Mouse (Mus musculus): ENCODE measurements around the gene Tnnc2. TPM values are rescaled to one million over a fixed set of nuclear protein-coding genes. Genes with fewer than 3 reads are reported as not detected.

Gene Tnnc2
- total RNA-seq, 2 experiments from 2014 or later: not detected

DNA sequence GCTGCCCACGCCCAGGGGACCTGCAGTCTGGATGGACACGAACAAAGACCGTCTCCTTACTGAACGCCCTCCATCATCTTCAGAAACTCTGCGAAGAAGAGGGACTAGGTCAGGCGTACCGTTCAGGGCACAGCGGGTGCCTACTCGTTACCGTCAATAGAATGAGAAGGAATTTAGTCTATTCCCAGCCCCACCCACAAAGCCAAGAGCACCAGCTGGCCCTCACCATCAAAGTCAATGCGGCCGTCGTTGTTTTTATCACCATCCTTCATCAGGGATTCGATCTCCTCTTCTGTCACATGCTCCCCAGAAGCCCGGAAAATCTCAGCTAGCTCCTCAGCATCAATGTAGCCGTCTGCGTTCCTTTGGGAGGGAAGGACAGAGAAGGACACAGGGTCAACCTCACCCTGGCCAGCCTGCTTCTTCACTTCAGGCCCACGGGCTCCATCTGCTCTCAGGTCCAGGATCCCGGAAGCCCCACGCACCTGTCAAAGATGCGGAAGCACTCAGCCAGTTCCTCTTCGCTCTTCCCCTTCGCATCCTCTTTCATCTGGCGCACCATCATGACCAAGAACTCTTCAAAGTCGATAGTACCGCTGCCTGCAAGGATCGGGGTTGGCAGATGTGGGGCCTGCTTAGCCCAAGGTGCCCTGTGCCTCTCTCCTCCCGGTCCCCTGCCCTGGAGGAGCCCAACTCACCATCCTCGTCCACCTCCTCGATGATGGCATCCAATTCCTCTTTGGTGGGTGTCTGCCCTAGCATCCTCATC lies 2.3 kb downstream of the Tnnc2 start:
- intact Hi-C loops (cut with DNase I): no loop called here
- no peak for DNase-seq

- no peak for DNase-seq
- intact Hi-C loops (cut with DNase I): no loop called here
Measured at GRCm38 (mm10) chr2:164776801-164777200, 3.0 kb downstream of the Tnnc2 start.

GRCm38 (mm10) chr2:164776130-164776529 lies 3.6 kb downstream of the Tnnc2 start:
- intact Hi-C loops (cut with DNase I): no loop called here

DNA sequence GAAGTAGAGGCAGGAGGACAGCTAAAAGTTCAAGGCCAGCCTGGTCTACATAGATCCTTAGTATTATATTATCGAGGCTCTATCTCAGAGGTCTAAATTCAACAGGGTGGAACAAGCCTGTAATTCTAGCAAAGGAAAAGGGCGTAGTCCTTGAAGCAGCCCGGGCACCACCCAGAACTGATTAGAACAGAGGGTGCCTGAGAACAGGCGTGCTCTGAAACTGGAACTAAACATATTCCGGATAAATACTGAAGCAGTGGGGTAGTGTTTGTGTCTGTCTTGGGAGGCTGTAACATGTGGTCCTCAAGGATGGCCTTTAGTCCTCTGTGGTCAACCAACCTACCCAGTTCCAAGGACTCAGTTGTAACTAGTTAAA lies 5.8 kb downstream of the Tnnc2 start:
- no peak for DNase-seq
- intact Hi-C loops (cut with DNase I): no loop called here

More at GRCm38 (mm10) chr2:164776130-164776529, 3.6 kb downstream of the Tnnc2 start:
- no peak for DNase-seq

GRCm38 (mm10) chr2:164773229-164773988 lies 6.4 kb downstream of the Tnnc2 start:
- intact Hi-C loops (cut with DNase I): no loop called here
- DNase-seq: no peak

DNA sequence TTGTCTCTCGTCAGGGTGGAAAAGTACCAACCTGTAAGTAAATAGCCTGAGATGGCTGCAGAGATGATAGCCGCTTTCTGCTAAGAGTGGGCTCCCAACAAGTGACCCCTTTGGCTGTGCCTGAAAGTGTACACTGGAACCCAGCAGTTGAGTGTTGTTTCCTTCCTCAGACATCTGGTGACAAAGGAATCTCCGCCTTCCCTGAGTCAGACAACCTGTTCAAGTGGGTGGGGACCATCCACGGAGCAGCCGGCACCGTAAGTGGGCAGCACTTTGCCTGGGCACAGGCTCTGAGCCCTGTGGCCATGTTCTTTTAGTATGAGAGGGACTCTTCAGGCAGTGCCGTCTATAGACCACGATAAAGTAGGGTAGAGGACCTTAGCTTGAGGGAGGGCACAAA lies 8.6 kb downstream of the Tnnc2 start:
- DNase-seq: no peak
- intact Hi-C loops (cut with DNase I): no loop called here

DNA sequence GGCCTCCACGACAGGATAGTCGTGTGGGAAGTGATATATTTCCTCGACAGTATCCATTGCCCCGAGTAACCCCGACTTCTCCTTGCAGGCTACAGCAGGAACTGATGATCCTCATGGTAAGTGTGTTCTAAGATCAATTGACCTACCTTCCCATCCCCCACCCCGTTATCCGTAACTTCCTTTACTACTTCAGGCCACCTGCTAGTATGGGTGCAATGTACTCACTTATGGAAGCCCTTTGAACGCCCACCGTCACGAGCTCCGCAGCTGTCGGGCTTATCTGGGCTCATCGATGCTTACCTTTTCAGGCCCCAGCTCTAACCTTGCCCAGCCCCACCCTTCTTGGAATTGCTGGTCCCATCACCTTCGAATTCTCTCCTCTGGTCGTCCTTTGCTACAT lies 9.5 kb downstream of the Tnnc2 start:
- no peak for DNase-seq

GRCm38 (mm10) chr2:164769258-164770037 lies 10.3 kb downstream of the Tnnc2 start, which contains the start of gene Ube2c:
Ube2c (plus strand) TSS chr2:164769898.
- peak; percentile 96 to 97 for DNase-seq
- intact Hi-C loops (cut with DNase I): no loop called here

More for the DNA sequence above, 9.5 kb downstream of the Tnnc2 start:
- intact Hi-C loops (cut with DNase I): no loop called here

DNA sequence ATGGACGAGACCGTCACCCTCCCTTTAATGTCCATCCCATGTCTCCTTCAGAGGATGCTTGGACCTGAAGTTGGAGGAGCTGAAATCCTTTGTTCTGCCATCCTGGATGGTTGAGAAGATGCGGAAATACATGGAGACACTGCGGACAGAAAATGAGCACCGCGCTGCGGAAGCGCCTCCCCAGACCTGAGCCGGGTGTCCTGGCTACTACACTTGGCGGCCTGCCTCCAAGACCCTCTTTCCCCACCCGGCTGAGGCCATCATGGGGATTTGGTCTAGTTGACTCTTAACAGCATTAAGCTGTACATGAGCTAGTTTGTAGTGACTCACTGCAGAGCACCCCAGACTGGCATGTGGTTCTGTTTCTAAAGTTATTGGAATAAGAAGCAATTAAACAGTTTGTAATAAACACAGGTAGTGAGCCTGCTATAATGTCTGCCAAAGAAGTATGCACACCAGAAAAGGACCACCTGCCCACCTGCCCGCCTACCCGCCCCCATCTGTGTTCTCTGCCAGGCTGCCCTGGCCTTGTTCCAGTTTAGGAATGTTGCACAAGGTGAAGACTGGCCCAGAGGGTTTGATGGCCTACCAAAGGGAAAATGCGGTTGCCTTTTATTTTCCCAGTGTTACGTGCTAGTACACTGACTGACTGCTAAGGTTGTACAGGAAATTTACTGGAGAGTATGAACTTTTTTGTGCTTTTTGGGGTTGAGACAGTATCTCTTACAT lies 11.8 kb downstream of the Tnnc2 start:
- intact Hi-C loops (cut with DNase I): loop anchor here (1.0 kb wide), 1 partner anchor 22 kb away; no protein-coding TSS in a partner anchor
- DNase-seq: no peak

DNA sequence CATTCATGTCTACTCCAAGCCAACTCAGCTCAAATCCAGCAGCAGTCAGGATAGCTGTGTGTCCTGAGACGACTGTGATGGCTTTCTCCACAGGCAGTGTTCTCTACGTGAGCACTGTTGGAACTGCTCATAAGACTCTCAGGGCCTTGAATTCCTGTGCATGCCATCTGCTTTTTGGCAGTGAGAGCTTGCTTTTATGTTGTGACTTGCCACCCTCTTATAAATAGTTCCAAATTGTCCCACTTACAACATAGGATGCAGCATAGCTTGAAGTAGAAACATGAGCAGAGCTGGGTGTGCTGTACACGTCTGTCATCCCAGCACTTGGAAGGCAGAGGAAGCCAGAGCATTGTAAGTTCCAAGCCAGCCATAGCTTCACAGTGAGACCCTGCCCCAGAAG lies 13.9 kb downstream of the Tnnc2 start:
- DNase-seq: no peak
- intact Hi-C loops (cut with DNase I): no loop called here

GRCm38 (mm10) chr2:164762593-164762992 lies 17.2 kb downstream of the Tnnc2 start:
- no peak for DNase-seq
- intact Hi-C loops (cut with DNase I): no loop called here

DNA sequence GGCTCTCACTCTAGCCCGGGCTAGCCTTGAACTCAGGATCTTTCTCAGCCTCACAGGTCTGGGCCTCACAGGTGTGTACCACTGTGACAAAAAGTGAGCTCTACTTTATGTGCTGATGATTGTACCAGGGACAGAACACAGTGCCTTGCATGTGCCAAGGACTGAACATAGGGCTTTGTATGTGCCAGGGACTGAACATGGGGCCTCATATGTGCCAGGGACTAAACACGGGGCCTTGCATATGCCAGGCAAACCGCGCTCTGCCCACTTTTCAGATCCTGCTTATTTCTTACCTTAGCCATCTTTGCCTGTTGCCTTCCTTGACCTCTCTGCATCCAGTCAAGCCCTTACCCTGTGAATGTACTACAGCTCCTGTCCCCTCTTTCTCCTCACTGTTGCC lies 17.8 kb downstream of the Tnnc2 start:
- no peak for DNase-seq
- intact Hi-C loops (cut with DNase I): no loop called here

GRCm38 (mm10) chr2:164761502-164761901 lies 18.3 kb downstream of the Tnnc2 start:
- DNase-seq: no peak
- intact Hi-C loops (cut with DNase I): no loop called here

GRCm38 (mm10) chr2:164760059-164760833 lies 19.5 kb downstream of the Tnnc2 start:
- no peak for DNase-seq
- intact Hi-C loops (cut with DNase I): no loop called here

- intact Hi-C loops (cut with DNase I): no loop called here
- DNase-seq: no peak
Measured at GRCm38 (mm10) chr2:164758692-164759091, 21.1 kb downstream of the Tnnc2 start.

DNA sequence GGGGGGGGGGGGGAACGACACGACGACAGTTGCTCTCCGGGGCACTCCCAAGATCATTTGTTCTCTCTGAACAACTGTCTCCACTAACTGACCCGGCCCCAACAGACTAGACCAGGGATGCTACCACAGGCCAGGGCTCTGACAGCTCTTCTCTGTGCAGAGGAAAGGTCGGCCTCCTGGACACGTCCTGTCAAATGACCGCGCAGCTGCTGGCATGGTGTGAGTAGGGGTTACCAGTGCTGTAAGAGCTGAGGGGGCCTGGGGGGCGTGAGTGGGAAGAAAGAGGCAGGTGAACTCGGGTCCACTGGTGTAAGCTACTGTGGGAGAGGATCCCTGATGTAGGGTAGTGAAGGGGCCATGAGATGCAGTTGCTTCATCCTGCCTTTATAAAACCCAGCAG lies 21.9 kb downstream of the Tnnc2 start:
- intact Hi-C loops (cut with DNase I): no loop called here
- no peak for DNase-seq

GRCm38 (mm10) chr2:164754800-164755199 lies 25.0 kb downstream of the Tnnc2 start:
- DNase-seq: no peak

GRCm38 (mm10) chr2:164754105-164754504 lies 25.7 kb downstream of the Tnnc2 start:
- DNase-seq: no peak
- intact Hi-C loops (cut with DNase I): no loop called here

More at GRCm38 (mm10) chr2:164754800-164755199, 25.0 kb downstream of the Tnnc2 start:
- intact Hi-C loops (cut with DNase I): no loop called here

GRCm38 (mm10) chr2:164752454-164752853 lies 27.3 kb downstream of the Tnnc2 start:
- intact Hi-C loops (cut with DNase I): no loop called here
- no peak for DNase-seq

DNA sequence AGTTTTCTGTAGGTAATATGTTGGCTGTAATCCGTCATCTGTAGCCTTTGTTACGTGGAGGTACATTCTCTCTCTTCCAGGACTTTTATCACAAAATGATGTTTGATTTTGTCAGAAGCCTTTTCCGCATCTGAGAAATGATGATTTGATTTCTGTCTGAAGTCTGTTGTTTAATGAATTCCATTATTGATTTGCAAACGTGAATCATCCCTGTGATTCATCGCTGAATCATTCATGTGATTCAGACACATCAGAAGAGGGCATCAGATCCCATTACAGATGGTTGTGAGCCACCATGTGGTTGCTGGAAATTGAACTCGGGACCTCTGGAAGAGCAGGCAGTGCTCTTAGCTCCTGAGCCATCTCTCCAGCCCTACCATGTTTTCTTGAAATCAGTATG lies 30.8 kb downstream of the Tnnc2 start:
- no peak for DNase-seq
- intact Hi-C loops (cut with DNase I): no loop called here
